In genomic region chr10:13358679-13359078, GRCm38 (mm10) we compare ENCODE assay signal across 13 mouse cellular contexts.
DNase-seq lines count a peak whose midpoint lies in the region; ATAC-seq lines count a peak whose summit lies in the region.
"Had no signal": no experiment of that assay in that cellular context is flagged by ENCODE, and none has a peak within 500 bp of the region (broad histone marks: within the 10 kb centered on the region; RNA-seq: fewer than 3 reads in every experiment).

No protein-coding gene starts in this region.

- DNase-seq in cerebellum, adult 9-10 months = peak; percentile 27
- no peak for DNase-seq in cerebellum, adult 8-10 months
- DNase-seq in lung, adult 18-20 months = no peak
- peak; percentile 5 for DNase-seq in cerebellum, adult 9-11 months
- no peak for DNase-seq in kidney, postnatal 14 days
- DNase-seq in thymus, adult 18-20 months = no peak
- DNase-seq: gastrocnemius, adult 2 months; kidney, adult 11 months; liver, embryonic 13.5 days had no signal

- no peak overlapping the region for H3K9ac ChIP-seq in lung, embryonic 15.5 days
- H3K9ac ChIP-seq in intestine, embryonic 16.5 days (ENCODE audit: low read depth, low read length) = no peak overlapping the region
- H3K9ac ChIP-seq: liver, embryonic 13.5 days; neural tube, embryonic 12.5 days had no signal

- no peak overlapping the region for H3K27ac ChIP-seq in lung, embryonic 15.5 days
- no peak overlapping the region for H3K27ac ChIP-seq in intestine, embryonic 16.5 days (ENCODE audit: low read length)
- H3K27ac ChIP-seq: gastrocnemius, adult 2 months; liver, embryonic 13.5 days; neural tube, embryonic 12.5 days had no signal

- peaks cover 8% of the 10 kb centered on the region; the same call in 1 of the 2 replicates for H3K4me1 ChIP-seq in lung, embryonic 15.5 days
- no peaks in the 10 kb centered on the region for H3K4me1 ChIP-seq in intestine, embryonic 16.5 days (ENCODE audit: control insufficient read depth, insufficient read depth, low read length)
- H3K4me1 ChIP-seq: liver, embryonic 13.5 days; neural tube, embryonic 12.5 days had no signal

- H3K9me3 ChIP-seq in lung, embryonic 15.5 days = no peaks in the 10 kb centered on the region
- no peaks in the 10 kb centered on the region for H3K9me3 ChIP-seq in intestine, embryonic 16.5 days (ENCODE audit: control insufficient read depth, low read length)
- H3K9me3 ChIP-seq: liver, embryonic 13.5 days; neural tube, embryonic 12.5 days had no signal

- H3K4me3 ChIP-seq in lung, embryonic 15.5 days = no peak overlapping the region
- no peak overlapping the region for H3K4me3 ChIP-seq in intestine, embryonic 16.5 days (ENCODE audit: low read length)
- H3K4me3 ChIP-seq: gastrocnemius, adult 2 months; liver, embryonic 13.5 days; neural tube, embryonic 12.5 days had no signal

- H3K27me3 ChIP-seq in lung, embryonic 15.5 days = no peaks in the 10 kb centered on the region
- no peaks in the 10 kb centered on the region for H3K27me3 ChIP-seq in intestine, embryonic 16.5 days (replicated peaks; ENCODE audit: control insufficient read depth, insufficient read depth, low read length)
- H3K27me3 ChIP-seq: liver, embryonic 13.5 days; neural tube, embryonic 12.5 days; Patski had no signal

- WGBS in lung, embryonic 15.5 days = 17% methylated on average over 3 of the region's 3 CpGs
- 16% methylated on average over 3 of the region's 3 CpGs for WGBS in intestine, embryonic 16.5 days

- ATAC-seq in lung, embryonic 15.5 days (ENCODE audit: borderline replicate concordance, extremely low read depth, low FRiP score, low TSS enrichment) = peak; percentile 72; the same call in 1 of the 2 replicates
- peak; percentile 77 for ATAC-seq in intestine, embryonic 16.5 days
- ATAC-seq: Patski had no signal

- H3K36me3 ChIP-seq in lung, embryonic 15.5 days = no peaks in the 10 kb centered on the region
- H3K36me3 ChIP-seq in intestine, embryonic 16.5 days (ENCODE audit: control insufficient read depth, insufficient read depth, low read length) = no peaks in the 10 kb centered on the region
- H3K36me3 ChIP-seq: liver, embryonic 13.5 days; neural tube, embryonic 12.5 days had no signal

- H3K4me2 ChIP-seq in lung, embryonic 15.5 days = no peak overlapping the region
- H3K4me2 ChIP-seq in intestine, embryonic 16.5 days (ENCODE audit: low read depth, low read length) = no peak overlapping the region
- H3K4me2 ChIP-seq: liver, embryonic 13.5 days; neural tube, embryonic 12.5 days had no signal

Comparison
In these comparisons a context has a peak if more than half of its experiments do, and no peak if none do; other contexts are left out.
1. DNase-seq: peak in cerebellum, adult 9-10 months (single experiment) and cerebellum, adult 9-11 months (single experiment); none in cerebellum, adult 8-10 months (single experiment), lung, adult 18-20 months (0 of 2), kidney, postnatal 14 days (single experiment) and thymus, adult 18-20 months (0 of 2).